Mouse (Mus musculus) inflammation-experienced regulatory T-cells (primary cell): Measurements from ENCODE around the gene Col24a1. TPM values are rescaled to one million over a fixed set of nuclear protein-coding genes. Genes with fewer than 3 reads are reported as not detected.

Experiments used
- polyA plus RNA-seq, 2 experiments: library from polyadenylated mRNA; unstranded; fragments of 100-300 nt; shearing (Covaris generic); gene quantifications; one replicate each; pipeline ENCODE4 v1.2.1; 2017

Gene Col24a1
- under 1 TPM; 0.17 to 0.65 TPM for polyA plus RNA-seq

GRCm38 (mm10) chr3:145292337-145293134 lies at the start of gene Col24a1:
Gene Col24a1, plus strand, starts transcription at chr3:145292472.

GRCm38 (mm10) chr3:145575743-145576481 lies 283.6 kb downstream of the Col24a1 start, which contains the start of gene Znhit6:
Gene Znhit6, plus strand, starts transcription at chr3:145576205.

Other genes with a start within 250 kb of the Col24a1 start
- under 1 TPM in 1 of 2 experiments, not detected in 1; 0.37 TPM for gene Clca2, start 193.0 kb upstream of the Col24a1 start, polyA plus RNA-seq
- gene Odf2l, start 173.9 kb upstream of the Col24a1 start, polyA plus RNA-seq: 1 to 10 TPM; 6.3 to 8.1 TPM